Mouse (Mus musculus) midbrain, embryonic 16.5 days (tissue): ENCODE measurements around the gene Otop1. TPM values are rescaled to one million over a fixed set of nuclear protein-coding genes. Genes with fewer than 3 reads are reported as not detected.

Experiments used
- ATAC-seq: fragments of 200-750 bp; cut with Nextera tagmentation; 2 replicates; pipeline ENCODE4 v1.8.0; 2017; ENCODE audit warnings: moderate TSS enrichment
- H3K27ac ChIP-seq: fragments of 300-500 bp; sonication (generic); 2 replicates; pipeline ENCODE4 v1.5.1; 2014; ENCODE audit warnings: mild to moderate bottlenecking, low read length, mixed read lengths
- H3K27me3 ChIP-seq: fragments of 300-500 bp; sonication (generic); 2 replicates; pipeline ENCODE4 v1.6.1; 2014; ENCODE audit warnings: low read depth, low read length, mixed read lengths; ENCODE audit not compliant: control insufficient read depth, insufficient read depth
- H3K36me3 ChIP-seq: fragments of 300-500 bp; sonication (generic); 2 replicates; pipeline ENCODE4 v1.6.1; 2014; ENCODE audit warnings: mild to moderate bottlenecking, low read length, moderate library complexity, mixed read lengths; ENCODE audit not compliant: control insufficient read depth, insufficient read depth
- H3K4me1 ChIP-seq: fragments of 300-500 bp; sonication (generic); 2 replicates; pipeline ENCODE4 v1.6.1; 2014; ENCODE audit warnings: mild to moderate bottlenecking, low read length, mixed read lengths; ENCODE audit not compliant: control insufficient read depth, insufficient read depth
- H3K4me2 ChIP-seq: fragments of 300-500 bp; sonication (generic); 2 replicates; pipeline ENCODE4 v1.6.1; 2014; ENCODE audit warnings: mild to moderate bottlenecking, low read length, mixed read lengths
- H3K4me3 ChIP-seq: fragments of 300-500 bp; sonication (generic); 2 replicates; pipeline ENCODE4 v1.5.1; 2014; ENCODE audit warnings: low read depth, mild to moderate bottlenecking, low read length, moderate library complexity, mixed read lengths
- H3K9ac ChIP-seq: fragments of 300-500 bp; sonication (generic); 2 replicates; pipeline ENCODE4 v1.6.1; 2014; ENCODE audit warnings: low read depth, low read length, mixed read lengths
- H3K9me3 ChIP-seq: fragments of 300-500 bp; sonication (generic); replicated peaks from 2 replicates; pipeline ENCODE4 v1.6.1; 2014; ENCODE audit warnings: mild to moderate bottlenecking, low read length, mixed read lengths; ENCODE audit not compliant: control insufficient read depth, poor library complexity, severe bottlenecking
- WGBS: fragments of 180-500 bp; shearing (Covaris S2); extraction: QIAGEN DNeasy Blood & Tissue Kit; methylation state at CpG from one replicate; pipeline ENCODE4 v1.1.7; 2014; 5-methylcytosine and 5-hydroxymethylcytosine counted together
- polyA plus RNA-seq: library from polyadenylated mRNA; unstranded; fragments of >200 nt; fragmentation: Nextera tagmentation; extraction: Ambion mirVana; gene quantifications from 2 replicates; pipeline ENCODE4 v1.2.1, GENCODE M21; 2015

The Otop1 gene
- polyA plus RNA-seq, 1 experiment from 2014 or later, result 0.11 TPM

DNA sequence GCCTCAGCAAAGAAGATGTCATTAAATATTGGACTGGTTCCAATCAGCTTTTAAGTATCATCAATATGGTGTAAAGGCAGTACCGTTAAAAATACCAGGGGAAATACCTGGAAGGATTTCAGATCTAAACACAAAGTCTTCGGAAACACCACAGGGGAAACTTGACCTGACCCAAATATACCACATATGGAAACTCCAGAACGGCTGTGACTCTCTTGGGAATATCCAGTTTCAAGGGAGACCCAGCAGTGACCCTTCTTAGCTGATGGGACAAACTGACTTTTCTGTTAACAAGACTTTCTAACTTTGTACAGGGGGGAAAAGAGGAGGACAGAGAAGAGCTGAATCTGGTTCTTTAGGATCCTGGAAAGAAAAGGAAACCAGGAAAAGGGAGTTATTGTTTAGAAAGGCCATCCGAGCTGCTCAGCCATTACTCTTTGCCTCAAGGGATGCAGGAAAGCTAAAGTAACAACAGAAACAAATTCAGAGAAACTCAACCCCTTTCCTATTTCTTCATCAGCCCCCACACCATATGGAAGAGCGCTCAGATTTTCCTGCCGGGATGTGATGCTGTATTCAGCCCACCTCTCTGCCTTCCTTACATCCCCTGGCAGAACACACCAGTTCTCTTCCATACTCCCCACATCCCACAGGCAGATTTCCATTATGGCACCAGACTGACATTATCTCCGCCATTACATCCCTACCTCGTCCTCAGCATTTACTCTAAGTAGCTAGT, 17.6 kb upstream of the Otop1 start:
- H3K9ac ChIP-seq, result no peak overlapping the region
- no peak for ATAC-seq
- peaks cover 6% of the 10 kb centered on the region for H3K4me1 ChIP-seq
- peaks cover 6% of the 10 kb centered on the region; the same call in 1 of the 2 replicates for H3K36me3 ChIP-seq
- 87% methylated on average over 8 of the region's 8 CpGs for WGBS
- no peak overlapping the region for H3K27ac ChIP-seq
- no peaks in the 10 kb centered on the region for H3K9me3 ChIP-seq
- H3K27me3 ChIP-seq, result no peaks in the 10 kb centered on the region
- no peak overlapping the region for H3K4me2 ChIP-seq
- no peak overlapping the region for H3K4me3 ChIP-seq

DNA sequence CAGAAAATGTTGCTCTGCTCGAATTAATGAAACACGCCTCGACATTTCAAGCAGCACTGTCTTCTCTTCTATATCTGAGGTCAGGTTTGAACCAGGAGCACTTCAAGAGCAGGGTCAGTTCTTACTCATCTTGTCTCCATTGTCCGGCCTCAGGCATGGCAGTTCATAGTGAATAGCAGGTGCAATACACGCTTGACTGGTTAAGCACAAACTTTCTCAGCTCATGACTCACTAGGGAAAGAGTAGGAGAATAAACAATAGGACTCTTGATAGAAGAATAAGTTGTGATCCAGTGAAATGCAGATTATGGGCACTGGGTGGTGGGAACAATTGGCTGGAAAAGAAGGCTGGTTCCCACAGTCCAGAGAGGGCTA, 17.0 kb upstream of the Otop1 start:
- ATAC-seq, result no peak

DNA sequence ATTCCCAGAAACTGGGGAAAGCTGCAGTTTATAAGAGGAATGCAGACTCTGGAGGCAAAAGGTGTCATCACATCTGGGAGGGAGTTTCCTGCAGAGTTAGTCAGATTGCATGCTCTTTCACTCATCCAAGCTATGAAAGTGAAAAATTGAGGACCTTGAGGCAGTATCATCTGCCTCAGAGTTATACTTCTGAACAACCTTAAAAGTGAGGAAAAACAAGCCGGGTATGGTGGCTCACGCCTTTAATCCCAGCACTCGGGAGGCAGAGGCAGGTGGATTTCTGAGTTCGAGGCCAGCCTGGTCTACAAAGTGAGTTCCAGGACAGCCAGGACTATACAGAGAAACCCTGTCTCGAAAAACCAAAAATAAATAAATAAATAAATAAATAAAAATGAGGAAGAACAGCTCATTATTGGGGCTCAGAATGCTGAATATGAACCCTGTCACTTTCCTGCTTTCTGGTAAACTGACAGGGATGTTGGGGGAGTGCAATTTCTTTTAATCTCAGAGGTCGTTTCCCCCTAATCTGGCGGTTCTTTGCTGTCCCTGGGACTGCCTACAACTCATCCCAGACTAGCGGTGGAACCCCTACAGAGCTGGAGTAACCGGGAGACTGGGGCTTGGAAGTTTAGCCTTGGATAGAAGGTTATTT, 16.2 kb upstream of the Otop1 start:
- peak; percentile 26; the same call in 1 of the 2 replicates for ATAC-seq
- 44% methylated on average over 9 of the region's 9 CpGs for WGBS
- H3K9me3 ChIP-seq, result no peaks in the 10 kb centered on the region

More for the DNA sequence above, 17.0 kb upstream of the Otop1 start:
- H3K36me3 ChIP-seq, result peaks cover 11% of the 10 kb centered on the region
- no peak overlapping the region for H3K9ac ChIP-seq
- no peaks in the 10 kb centered on the region for H3K27me3 ChIP-seq
- H3K4me2 ChIP-seq, result no peak overlapping the region
- peaks cover 6% of the 10 kb centered on the region for H3K4me1 ChIP-seq
- no peak overlapping the region for H3K27ac ChIP-seq
- no peak overlapping the region for H3K4me3 ChIP-seq
- 86% methylated on average over 5 of the region's 5 CpGs for WGBS
- no peaks in the 10 kb centered on the region for H3K9me3 ChIP-seq

DNA sequence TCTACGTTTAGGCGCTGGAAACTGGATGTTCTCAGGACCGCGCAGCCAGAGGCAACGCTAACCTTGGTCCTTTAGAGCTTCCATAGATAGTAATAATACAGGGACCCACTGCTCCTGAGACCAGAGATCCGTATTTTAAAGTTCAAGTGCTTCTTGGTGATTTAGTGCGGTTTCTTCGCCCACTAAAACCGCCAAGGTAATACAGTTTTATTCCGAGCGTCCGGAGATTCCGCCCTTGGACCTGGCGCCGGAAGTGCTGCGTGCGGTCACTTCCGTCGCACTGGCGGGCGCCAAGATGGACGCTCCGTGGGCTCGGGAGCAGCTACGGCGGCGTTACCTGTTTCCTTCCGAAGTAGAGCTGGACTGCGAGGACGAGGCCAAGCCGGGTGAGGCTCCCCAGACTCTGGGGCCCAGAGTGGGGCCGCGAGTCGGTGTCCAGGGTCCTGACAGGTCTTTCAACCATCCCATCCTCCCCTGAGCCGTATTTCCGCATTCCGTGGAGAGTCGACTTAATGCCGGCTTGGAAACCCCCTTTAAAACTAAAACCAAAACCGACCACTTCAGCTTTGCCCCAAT, 15.6 kb upstream of the Otop1 start, which contains the start of gene Tmem128:
Tmem128 (plus strand) TSS at position 79 of the 576 bp plus-strand sequence.
- Histone ChIP-seq H3K4me3 (peak within 1 kb of the TSS; percentile 56), H3K9ac (peak within 1 kb of the TSS; percentile 77), H3K9me3 (no peaks in the 10 kb centered on the region), H3K36me3 (peaks cover 24% of the 10 kb centered on the region), H3K27ac (peak within 1 kb of the TSS; percentile 79), H3K27me3 (no peaks in the 10 kb centered on the region), H3K4me2 (peak within 1 kb of the TSS; percentile 94), H3K4me1 (peaks cover 6% of the 10 kb centered on the region)
- under 1% methylated on average over 40 of the region's 40 CpGs for WGBS
- ATAC-seq, result peak; percentile 90

More for the DNA sequence above, 16.2 kb upstream of the Otop1 start:
- H3K4me3 ChIP-seq, result peak overlapping the region; percentile 56
- peaks cover 19% of the 10 kb centered on the region for H3K36me3 ChIP-seq
- H3K27me3 ChIP-seq, result no peaks in the 10 kb centered on the region
- H3K4me1 ChIP-seq, result peaks cover 6% of the 10 kb centered on the region
- peak overlapping the region; percentile 79 for H3K27ac ChIP-seq
- peak overlapping the region; percentile 77 for H3K9ac ChIP-seq
- peak overlapping the region; percentile 94 for H3K4me2 ChIP-seq

DNA sequence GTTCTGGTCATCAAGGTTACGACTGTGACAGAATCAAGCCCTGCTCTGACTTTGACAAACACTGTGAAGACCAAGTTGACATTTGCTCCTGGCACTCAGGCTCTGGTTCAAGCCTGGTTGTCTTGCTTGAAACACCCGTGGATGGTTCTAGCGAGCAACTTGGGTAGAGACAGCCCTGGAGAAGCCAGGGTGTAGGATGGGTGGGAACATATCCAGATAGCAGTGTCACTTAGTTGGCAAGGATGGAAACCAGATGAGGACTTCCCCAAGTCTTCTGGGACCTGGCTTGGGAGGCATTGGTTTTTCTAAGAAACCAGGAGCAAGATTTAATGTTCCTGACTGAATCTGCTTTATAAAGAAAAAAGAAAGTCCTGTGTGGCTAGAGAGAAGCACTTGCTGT, 4.8 kb upstream of the Otop1 start:
- Histone ChIP-seq H3K36me3 (peaks cover 13% of the 10 kb centered on the region; the same call in 1 of the 2 replicates), H3K27ac (no peak overlapping the region), H3K27me3 (peaks cover 16% of the 10 kb centered on the region), H3K4me2 (no peak overlapping the region), H3K4me3 (no peak overlapping the region), H3K4me1 (peaks cover under 1% of the 10 kb centered on the region; the same call in 1 of the 2 replicates), H3K9ac (no peak overlapping the region), H3K9me3 (no peaks in the 10 kb centered on the region)
- ATAC-seq, result no peak
- WGBS, result 89% methylated on average over 3 of the region's 3 CpGs

DNA sequence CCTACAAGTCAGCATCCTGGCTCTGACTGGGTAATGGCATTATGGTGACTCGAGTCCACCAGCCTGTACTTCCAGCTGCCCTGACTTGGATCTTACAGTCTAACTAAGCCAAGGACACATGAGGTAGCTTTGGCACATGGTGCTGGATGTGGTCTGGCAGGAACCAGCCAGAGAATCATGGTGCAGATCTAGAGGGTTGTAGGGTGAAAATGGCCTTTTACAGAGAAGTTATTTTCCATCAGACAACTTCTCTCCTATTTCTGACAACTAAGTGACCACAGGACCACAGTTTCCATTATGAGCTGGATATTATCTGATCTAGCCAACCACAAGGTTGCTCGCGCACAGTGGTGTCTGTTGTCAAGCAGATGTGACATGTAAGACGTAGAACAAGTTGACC, 1.9 kb upstream of the Otop1 start:
- Histone ChIP-seq H3K36me3 (peaks cover 8% of the 10 kb centered on the region; the same call in 1 of the 2 replicates), H3K9ac (no peak overlapping the region), H3K27ac (no peak overlapping the region), H3K9me3 (no peaks in the 10 kb centered on the region), H3K4me3 (no peak overlapping the region), H3K4me2 (no peak overlapping the region), H3K4me1 (peaks cover 17% of the 10 kb centered on the region), H3K27me3 (peaks cover 40% of the 10 kb centered on the region)
- no peak for ATAC-seq
- WGBS, result 94% methylated on average over 4 of the region's 4 CpGs

DNA sequence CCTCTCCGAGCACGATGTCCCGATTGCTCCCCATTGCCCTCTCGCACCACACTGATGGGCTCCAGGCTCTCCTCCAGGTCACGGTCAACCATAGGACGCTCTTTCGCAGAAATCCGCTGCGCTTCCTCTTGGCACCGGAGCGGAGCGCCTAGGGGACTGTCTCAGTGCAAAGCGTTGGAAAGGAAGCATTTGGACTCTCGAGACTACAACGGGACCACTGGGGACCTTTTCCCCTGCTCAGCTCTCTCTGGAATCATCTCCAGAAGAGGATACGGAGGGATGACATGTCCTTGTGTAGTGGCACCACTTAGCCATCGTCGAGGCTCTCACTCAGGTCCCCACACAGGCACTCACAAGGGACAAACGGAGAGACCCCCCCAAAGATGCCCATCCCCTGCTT, 679 bp downstream of the Otop1 start:
- H3K27me3 ChIP-seq, result peaks cover 46% of the 10 kb centered on the region
- peaks cover 17% of the 10 kb centered on the region for H3K4me1 ChIP-seq
- H3K9me3 ChIP-seq, result no peaks in the 10 kb centered on the region
- 2% methylated on average over 19 of the region's 19 CpGs for WGBS
- peaks cover 3% of the 10 kb centered on the region; the same call in 1 of the 2 replicates for H3K36me3 ChIP-seq
- H3K4me3 ChIP-seq, result peak overlapping the region; percentile 24
- peak overlapping the region; percentile 51 for H3K4me2 ChIP-seq
- no peak for ATAC-seq
- no peak overlapping the region; the same call in 1 of the 2 replicates for H3K9ac ChIP-seq
- H3K27ac ChIP-seq, result no peak overlapping the region

DNA sequence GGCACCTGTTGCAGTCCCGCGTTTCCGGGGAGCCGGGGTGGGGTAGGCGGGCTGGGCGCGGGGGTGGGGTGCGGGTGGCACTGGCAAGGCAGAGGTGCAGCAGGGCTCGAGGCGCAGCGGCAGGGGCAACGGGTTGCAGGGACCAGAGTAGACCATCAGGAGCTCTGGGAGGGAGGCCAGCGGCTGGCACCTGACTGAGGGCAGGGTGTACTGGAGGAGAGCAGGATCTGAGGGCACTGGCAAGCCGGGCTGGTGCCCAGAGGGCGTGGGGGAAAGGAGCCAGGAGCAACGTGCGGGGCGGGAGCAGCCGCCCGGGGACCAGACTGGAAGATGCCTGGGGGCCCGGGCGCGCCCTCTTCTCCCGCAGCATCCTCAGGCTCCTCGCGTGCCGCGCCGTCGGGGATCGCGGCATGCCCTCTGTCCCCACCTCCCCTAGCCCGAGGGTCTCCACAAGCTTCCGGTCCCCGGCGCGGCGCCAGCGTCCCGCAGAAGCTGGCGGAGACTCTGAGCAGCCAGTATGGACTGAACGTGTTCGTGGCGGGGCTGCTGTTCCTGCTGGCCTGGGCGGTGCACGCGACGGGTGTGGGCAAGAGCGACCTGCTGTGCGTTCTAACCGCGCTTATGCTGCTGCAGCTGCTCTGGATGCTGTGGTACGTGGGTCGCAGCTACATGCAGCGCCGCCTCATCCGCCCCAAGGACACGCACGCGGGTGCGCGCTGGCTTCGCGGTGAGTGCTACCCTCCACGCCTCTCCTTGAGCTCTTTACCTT, 1.5 kb downstream of the Otop1 start:
- Histone ChIP-seq H3K4me1 (peaks cover 17% of the 10 kb centered on the region), H3K4me2 (peak overlapping the region; percentile 68), H3K9ac (peak overlapping the region; percentile 41; the same call in 1 of the 2 replicates), H3K27ac (no peak overlapping the region), H3K36me3 (no peaks in the 10 kb centered on the region), H3K4me3 (peak overlapping the region; percentile 39), H3K9me3 (no peaks in the 10 kb centered on the region), H3K27me3 (peaks cover 46% of the 10 kb centered on the region)
- 1% methylated on average over 58 of the region's 65 CpGs for WGBS
- ATAC-seq, result peak; percentile 31; the same call in 1 of the 2 replicates
